Mouse (Mus musculus) thymus, adult 18-20 months (tissue): Measurements from ENCODE around the gene Cdca7.

Source experiments
- DNase-seq, 2 experiments: peaks; one replicate each; pipeline ENCODE4 v3.0.0; 2022; ENCODE audit warnings: mixed read lengths in 2 of 2

Gene Cdca7

DNA sequence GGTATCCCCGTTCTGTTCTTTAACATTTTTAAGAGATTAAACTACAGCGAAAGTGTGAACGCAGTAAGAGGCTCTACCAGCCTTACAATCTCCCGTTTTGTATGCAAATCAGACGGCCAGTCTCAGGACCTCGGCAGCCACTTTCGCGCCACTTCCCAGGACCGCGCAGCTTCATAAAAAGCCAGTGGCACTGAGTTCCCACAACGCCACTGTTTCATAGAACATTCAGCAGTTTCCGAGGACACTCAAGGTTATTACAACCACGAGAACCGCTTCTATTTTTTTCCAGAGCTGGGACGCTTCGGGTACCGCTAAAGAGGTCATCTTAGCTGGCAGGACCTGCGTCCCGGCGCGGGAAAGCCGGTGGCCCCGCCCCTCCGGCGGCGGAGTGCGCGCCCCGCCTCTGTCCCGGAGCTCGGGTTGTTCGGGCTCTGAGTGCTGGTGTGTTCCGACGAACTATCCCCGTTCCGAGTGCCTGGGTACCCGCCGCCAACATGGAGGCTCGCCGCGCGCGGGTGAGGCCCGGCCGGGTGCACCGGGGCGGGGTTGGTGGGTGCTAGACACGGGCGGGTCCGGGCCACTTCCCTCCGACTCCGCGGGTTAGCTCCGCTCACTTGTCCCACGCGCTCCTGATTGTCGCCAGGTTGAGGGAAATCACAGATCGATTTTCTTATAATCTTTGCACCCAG is at the start of gene Cdca7:
TSS of gene Cdca7 (plus strand) at position 363 of the 689 bp plus-strand sequence.
- DNase-seq: peak; percentile 67 to 72

DNA sequence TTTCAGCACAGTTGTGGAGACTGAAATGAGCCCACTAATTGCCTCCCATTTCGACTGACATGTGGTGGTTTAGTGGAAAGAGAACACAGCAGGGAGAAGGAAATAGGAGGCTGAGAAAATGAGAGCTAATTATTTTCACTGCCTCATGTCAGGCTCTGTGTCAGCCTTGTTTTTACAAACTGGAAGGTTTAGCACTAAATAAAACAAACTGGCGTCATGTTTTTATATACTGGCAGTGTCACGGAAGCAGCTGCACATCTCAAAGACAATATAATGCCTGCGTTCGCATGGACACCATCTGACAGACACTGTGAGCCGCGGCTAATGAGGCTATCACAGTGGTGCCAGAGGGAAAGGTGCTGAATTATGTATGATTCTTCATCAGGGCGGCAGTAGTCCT is 49.2 kb upstream of the Cdca7 start:
- no peak for DNase-seq

DNA sequence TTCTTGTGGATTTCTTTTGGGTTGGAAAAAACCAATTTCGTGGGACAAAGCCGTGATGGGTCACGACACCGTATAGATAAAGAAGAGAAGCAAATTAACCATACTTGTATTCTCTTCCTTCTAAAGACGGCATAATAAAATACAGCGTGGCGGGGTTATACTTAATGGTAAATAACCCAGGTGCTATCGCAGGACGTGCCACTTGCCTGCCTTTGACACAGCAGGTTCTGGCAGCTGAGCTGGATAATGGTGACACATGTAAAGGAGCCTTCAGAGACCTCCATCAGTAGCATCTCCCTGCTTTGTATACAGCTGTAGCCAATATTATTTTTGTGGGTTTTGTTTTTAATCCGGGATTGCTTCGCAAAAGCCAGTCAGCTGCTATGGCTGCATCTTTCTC is 48.7 kb upstream of the Cdca7 start:
- DNase-seq: no peak

DNA sequence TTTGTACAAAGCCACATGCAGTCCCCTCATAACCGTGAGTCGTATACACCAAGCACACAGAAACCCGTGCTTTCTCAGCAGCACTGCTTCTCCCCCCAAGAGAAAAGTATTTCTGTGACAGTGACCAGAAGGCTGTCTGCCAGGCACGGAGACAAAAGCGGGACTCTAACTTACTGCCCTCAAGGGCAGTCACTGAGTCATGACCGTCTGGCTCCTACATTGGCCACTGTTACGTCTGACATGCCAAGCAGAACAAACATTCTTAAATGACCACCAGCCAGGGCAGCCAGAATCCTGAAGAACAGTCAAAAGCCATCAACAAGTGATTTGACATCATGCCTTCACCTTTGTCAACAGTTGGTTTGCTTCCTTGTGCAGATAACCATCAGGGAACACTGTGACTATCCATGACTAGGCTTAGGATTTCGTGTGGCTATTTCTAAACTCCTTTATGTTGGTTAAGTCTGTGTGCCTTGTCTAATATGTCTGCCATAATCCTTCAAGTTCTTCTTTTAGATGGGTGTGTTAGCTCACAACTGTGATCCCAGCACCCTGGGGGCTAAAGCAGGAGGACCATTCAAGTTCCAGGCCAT is 36.9 kb upstream of the Cdca7 start:
- no peak for DNase-seq

DNA sequence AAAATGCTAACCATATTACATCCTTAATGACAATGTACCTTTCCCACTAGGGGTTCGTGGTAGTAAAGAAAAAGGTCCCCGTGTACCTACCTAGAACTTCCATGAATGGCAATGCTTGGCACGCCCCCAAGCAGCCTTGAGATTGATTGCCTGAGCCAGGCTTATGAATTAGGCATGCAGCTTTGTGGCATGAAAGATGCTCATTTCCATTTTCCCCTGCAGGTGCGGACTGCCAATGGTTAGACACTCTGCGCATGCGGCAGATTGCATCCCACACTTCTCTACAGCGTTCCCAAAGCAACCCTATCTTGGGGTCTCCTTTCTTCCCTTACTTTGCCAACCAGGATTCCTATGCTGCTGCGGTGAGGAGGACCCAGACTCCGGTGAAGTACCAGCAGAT is 34.9 kb upstream of the Cdca7 start:
- no peak for DNase-seq

DNA sequence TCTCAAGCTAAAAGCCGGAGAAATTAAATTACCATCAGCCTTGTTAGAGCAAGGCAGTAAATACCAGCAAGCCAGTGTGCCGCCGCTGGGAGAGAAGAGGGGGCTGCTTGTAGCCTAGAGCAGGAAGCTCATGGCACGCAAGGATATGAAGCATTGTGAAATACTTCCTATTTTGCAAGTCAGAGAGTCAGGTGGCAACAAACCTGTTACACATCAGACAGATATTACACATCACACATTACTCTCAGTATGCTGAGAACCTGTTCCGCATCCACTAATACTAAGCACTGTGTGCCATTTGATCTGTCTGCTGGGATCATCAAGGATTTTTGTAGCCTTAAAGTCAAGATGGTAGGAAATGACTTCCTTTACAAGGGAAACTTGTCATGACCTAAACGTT is 33.1 kb upstream of the Cdca7 start:
- DNase-seq: no peak

DNA sequence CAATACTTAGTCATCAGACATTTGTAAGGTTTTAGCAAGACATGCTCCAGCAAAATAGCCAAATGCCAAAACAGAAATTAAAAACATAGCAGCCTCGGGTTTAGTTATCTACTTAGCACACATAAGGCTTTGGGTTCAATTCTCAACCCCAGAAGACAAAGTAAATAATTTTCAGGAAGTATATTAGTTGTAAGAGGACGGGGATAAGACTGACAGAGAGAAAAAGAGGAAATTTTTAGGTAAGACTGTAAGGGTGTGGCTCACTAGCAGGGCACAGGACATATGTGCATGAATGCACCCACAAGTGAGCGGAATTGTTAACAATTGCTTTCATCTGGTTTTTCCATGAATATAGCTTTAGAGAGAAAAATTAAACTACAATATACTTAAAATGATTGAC is 32.0 kb upstream of the Cdca7 start:
- DNase-seq: no peak

DNA sequence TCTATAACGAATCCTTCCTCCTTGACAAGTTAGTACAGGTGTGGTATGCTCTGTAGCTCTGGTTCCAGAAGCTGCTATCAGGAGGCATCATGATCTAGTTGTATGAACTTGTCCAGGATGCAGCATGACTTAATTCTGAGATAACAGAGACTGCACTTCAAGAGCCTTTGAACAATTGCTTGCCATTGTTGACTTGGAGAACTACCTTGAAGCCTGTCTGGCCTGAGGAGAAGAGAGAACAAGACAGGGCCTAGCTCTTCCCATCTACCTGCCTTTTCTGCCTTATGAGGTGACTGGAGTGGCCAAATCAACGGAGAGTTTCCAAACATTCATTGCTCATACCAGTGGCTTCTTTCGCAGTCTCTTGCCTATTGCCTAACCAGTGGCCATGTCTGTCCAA is 29.9 kb upstream of the Cdca7 start:
- no peak for DNase-seq

DNA sequence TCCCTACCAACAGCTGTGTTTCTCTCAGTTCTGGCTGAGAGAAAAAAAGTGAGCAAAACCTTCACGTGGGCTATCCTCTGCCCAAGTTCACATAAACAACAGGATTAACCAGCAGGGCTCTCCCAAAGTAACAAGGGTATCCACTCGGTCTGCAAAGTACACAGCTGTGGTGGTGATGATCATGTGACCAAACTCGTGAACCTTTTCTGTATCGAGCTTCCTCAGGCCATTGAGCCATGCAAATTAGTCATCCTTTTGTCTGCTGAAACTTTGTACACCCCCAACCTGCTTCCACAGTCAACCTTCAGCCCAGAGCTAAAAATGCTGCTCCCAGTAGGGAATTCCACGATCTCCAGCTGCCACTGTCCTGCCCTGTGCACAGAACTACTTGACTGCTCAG is 29.3 kb upstream of the Cdca7 start:
- DNase-seq: no peak

DNA sequence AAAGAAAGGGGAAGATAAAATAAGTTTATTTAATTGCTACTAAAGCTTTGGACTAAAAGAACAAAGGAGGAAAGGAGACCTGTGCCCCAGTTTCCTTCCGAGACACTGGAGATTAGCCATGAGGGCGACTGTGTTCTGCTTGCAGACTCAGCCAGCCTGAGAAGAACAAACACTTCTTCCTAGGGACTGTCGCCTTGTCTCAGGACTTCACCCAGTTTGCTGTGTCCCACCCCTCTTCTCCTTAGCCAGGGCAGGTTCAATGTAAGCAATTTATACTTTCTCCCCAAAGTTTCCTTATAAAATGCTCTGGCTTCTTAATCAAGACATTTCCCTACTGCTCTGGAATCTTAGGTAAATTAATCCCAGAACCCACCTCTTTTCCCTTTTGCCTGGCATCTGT is 22.4 kb upstream of the Cdca7 start:
- no peak for DNase-seq

DNA sequence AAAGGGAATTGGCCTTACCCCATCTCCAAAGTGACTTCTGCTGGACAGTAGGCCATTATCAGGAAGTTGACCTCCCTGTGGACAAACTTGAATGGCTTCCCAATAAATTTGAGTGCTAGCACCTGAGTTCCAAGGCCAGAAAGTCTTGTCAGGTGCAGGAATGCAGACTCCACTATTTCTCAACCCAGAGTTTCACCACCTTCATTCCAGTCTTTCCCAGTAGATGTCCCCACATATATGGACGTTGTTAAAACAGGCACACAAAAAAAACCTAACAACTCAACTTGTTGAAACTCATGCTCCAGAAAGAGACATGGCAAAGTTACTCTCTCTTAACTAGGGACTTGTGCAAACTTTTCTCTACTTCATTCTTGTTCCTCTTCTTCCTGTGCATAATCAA is 19.8 kb upstream of the Cdca7 start:
- DNase-seq: no peak

DNA sequence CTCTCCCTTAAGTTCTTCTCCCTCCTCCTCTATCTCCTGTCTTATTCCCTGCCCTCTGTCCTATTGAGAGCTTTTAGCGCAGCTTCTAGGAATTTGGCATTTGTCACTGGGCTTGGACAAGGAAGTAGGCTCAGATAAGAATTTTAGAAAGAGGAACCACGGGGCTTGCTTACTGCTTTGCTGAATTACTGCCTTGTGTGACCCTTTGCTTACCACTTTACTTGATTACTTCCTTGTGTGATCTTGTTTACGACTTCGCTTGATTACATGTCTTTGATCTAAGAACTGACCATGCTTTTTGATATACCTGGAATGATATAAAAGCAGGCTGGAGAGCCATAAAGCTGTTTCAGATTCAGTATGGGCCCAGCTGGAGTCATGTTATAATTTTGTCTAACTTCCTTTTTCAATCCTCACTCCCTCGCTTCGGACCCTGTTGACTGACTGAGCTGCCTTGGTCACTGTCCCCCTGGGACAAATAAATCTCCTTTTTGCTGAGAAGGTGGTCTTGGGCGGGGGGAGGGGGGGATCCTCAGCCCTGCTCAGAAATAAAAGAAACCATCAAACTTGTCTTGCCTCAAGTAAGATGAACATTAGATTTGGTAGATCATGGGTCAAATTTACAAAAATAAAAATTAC is 11.5 kb upstream of the Cdca7 start:
- no peak for DNase-seq

DNA sequence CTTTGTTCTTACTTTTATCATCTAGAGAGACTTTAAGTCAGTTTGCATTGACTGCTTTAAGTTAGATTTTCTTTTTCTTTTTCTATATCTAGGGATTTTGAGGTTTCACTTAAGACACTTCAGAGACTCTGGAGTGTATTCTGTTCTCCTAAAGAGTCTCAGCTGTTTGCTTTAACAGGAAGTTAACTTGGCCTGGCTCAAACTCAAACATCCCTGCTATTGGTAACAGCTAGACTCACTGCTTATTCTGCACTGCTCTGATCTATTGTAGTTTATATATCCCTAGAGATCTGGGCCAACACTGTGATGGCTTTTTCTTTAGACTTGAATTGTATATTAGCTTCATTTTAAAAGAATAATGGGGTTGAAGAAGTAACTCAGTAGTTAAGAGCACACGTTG is 8.4 kb upstream of the Cdca7 start:
- no peak for DNase-seq

DNA sequence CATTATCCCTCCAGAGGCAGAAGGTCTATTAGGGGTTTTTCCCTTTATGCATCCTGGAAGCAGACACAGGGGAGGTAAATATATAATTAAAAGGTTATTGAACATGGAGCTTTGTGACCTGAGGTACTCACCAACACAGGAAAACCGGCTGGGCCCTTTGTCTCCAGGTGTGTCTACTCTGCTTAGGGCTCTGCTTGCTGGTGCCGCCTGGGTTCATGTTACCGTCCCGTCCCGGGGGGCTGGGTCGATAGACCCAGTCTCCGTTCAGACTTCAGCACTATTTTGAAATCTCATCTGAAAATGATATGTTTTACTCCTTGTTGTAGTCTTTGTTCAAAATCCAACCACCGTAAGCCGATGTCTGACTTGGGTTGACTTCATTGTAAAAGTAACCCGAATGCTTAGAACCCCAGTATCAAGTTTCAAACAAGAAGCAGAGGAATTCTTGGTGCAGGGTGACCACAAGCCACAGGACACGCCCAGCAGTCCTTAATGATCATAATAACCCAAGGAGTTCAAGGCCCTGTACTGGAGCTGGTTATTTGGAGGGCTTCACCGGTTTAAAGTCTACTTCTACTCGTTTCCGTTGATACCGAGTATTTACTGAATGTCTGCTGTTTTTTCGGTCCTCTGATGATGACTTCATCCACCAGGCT is 4.4 kb upstream of the Cdca7 start:
- no peak for DNase-seq

DNA sequence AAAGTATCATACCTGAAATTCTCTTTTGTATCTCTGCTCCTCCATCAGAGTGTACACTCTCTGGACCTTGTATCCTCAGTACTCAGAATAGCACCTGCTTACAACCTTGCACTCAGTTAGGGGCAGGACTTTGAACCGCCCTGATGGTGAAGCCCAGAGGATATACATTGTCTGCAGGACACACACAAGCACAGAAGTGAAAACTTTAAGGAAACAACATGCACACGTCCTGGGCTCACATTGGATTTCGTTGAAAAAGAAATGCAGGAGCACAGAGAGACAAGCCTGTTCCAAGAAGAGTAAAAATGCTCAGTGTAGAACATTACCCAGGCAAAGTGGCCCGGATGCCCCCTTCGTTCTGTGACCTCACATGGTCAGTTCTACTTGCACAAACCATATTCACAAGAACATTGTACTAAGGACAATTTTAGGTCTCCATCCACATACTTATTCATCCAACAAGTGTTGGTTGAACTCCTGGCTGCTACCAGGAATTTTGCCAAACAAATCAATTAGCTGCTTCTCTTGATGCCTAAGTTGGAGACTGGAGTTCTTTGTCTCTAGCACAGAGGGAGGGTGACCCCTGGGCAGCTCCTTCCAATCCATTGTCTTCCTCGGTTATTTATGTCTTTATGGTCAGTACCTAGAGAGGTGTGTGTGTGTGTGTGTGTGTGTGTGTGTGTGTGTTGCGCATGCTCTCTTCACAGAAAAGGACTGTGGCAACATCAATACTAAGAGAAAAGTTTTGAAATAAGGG is 1.2 kb upstream of the Cdca7 start:
- DNase-seq: no peak

DNA sequence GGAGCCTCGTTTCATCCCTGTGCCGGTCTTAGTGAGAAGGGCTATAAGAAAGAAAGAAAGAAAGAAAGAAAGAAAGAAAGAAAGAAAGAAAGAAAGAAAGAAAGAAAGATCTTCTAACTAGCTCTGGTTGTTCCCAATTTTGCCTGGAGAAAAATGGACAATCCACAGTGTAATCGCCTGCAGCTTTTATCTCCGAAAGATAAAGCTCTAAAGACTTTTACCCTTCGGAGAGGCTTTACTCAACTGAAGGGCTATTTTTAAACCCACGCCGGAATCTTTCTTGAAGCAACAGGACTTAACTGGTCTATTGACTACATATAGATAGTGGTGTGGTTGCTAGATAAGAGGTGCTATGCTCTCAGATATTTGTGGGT is 549 bp upstream of the Cdca7 start:
- DNase-seq: no peak

DNA sequence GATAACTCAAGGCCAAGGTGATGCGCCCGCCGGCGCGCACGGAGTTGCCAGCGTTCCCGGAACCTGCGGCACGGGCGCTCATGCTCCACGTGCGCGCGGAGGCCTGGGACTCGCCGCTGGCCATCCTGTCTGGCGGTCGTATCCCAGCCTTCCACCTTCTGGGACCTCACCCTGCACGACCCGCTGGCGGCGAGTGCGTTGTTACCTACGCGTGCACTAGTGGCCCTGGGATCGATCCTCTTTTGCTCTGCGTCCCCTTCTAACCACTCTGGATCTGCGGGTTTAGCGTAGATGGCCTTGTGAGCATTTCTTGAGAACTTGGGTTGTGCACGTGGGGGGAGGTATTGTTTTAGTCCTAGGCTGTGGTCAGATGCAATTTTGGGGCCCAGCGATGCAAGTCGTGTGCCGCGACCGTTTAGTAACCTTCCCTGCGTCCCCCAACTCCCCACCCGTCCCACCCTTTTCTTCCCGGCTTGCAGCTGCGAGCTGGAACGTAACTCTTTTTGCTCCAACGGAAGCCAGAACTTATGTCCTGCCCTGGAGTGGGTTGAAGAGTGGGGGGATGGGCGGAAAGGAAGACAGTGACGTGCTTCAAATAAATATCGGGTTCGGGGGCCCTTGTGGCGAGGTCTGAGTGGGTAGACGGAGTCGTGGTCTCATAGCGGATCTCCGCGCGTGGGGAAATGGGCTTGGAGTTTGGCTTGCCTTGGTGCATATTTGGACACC is 690 bp downstream of the Cdca7 start:
- DNase-seq: peak; percentile 56 to 66

DNA sequence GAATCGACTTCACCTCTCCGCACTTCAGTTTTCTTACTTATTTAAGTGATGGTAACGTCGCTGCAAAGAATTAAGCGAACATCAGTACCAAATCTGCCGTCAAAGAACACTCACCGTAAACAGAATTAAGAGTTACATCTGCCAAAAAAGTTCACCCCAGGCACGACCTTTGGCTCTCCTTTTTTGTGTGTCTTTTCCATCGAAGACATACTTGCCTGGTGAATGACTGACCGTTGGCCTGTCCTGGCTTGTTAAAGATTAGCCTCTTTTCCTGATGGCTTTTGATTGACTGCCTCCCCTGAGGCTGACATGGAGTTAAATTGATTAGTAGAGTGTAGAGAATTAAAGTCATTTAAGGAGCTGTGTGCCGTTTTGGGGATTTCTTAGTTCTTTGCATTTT is 1.3 kb downstream of the Cdca7 start:
- no peak for DNase-seq

DNA sequence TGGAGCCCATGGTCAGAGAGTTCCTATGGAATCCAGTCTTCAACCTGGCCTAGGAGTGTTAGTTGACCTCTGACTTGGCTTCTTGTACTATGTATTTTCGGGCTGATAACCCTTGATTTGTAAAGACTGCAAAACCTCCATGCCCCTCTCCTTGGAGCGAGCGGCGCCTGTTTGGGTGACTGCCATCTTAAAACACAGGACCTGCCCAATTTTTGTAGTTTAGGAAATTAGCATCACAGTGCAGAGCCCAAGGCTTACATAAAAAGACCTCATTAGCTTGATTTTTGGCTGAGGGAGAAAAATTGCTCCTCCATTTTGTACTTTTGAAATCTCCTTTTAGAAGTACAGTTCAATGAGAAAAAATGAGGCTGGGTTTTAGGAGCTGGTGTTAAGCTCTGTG is 2.2 kb downstream of the Cdca7 start:
- no peak for DNase-seq

DNA sequence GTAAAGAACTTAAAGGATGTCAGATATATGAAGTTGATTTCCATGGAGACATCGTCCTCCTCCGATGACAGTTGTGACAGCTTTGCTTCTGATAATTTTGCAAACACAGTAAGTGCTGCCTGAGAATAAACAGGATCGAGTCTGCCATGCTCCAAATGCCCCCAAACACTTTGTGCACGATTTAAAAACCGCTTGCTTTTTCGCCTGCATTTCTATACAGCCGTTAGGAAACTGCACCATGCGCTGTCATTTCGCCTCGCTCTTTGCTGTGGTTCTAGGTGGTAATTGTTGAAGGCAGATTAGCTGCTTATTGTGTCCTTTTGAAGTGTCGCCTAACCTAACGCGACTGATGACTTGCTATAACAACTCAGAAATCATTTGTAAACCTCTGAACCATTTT is 3.0 kb downstream of the Cdca7 start:
- peak in 1 of 2 experiments; percentile 24 for DNase-seq

DNA sequence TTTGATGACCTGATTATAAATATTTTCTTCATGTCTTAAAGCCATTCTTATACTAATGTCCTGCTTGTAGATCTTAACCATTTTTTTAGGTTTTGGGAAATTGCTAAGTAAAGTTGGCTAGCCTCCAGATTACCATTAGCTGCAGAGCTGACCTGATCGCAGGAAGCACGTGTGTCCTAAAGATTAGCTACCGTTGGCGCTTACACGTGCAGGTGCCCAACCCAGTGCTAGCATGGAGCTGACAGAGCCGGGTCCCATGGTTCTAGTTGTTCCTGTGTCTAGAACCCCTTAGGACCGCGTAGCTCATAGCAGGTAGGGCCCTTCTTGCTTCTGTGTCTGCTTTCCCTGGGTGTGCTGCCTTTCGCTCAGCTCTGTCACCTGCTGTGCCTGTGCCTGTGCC is 3.9 kb downstream of the Cdca7 start:
- DNase-seq: no peak

DNA sequence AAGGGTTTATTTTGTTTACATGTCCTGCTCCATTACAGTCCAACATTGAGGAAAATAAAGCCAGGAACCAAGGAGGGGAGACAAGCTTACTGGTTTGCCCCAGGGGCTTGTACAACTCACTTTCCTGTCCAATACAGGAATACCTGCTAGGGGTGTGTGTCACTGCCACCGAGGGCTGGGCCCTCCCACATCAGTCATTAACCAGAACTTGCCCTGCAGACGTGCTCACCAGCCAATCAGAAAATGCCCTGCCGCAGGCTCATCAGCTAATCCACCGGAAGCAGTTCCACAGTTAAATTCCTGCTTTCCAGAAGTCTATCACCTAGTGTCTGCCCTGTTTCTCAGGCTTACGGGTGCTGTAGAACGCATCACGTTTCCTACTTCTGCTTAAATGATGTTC is 15.7 kb downstream of the Cdca7 start:
- DNase-seq: no peak

DNA sequence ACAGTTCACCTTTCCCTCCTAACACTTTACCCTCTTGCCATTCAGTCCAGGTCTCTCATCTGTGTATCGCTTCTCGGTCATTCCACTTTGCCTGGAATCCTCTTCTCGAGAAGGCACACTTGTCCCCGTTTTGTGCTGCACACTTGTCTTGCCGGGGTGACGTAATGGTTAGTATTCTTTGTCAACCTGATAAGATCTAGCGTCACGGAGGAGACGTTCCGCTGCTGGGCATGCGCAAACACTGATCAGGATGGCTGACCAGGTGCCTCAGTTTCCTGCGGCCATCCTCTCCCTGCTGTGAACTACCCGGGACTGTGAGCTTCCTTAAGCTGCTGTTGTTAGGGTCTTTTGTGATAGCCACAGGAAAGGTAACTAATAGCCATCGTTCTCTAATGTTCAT is 17.1 kb downstream of the Cdca7 start:
- no peak for DNase-seq
